Mouse (Mus musculus) adipocyte (in vitro differentiated cells): ENCODE measurements around the gene H2-DMa.

ENCODE experiments used
- DNase-seq: peaks from one replicate; pipeline ENCODE4 v3.0.0-alpha.2; 2016; ENCODE audit warnings: low spot score

H2-DMa gene

DNA sequence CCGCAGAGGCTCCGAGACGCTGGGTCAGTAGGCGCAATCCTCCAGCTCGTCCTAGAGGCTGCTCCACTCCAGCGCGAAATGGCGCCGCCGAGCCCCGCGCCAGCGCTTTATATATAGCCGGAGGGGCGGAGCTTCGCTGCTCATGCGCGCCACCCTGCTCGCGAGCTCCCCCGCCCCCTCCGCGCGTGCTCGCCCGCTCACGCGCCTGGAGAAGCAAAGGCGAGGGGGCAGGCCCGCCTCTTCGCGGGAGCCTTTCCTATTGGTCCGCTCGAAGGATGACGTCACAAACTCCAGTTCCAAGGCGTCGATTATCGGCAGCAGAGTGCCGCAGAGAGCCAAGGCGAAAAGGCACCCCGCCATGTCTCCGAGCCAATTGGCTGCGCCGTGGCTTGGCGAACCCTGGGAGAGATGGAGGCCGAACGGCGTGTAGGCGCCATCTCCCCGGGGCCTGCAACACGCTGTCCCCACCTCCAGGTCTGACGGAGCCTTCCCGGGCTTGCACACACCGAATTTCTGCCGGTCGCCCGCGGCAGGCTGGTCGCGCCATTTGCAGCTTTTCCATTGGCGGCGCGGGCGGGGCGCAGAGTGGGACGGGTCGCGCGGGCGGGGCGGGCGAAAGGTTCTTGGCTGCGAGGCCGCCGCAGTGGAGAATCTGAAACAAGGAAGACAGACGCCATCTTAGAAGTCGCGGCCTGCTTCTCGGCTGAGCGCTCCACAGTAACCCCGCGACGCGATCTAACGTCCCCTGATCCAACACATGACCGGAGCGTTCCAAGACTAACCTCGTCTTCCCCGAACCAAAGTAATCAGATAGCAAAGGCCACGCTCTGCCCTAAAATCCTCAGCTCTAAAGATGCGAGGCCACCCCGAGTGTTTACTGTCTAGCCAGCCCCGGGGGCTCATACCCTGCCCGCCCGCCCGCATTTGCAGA lies at the start of gene H2-DMa:
TSS of gene H2-DMa (plus strand) at position 293 of the 931 bp plus-strand sequence.
- peak; percentile 99 for DNase-seq

DNA sequence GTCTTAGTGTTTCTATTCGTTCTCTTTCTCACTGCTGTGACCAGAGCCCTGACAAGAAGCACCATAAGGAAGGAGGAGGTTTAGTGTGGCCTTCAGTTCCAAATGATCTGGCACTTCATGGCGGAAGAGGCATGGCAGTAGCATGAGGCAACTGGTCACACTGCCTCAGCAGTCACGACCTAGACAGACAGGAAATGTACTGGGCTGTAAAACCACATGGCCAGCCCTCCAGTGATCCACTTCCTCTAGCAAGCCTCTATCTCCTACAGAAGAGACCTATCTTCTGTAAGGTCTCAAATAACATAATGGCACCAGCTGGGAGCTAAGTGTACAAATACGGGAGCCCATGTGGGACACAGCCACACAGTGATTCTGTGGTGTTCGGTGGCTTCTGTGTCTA lies 47.2 kb upstream of the H2-DMa start:
- no peak for DNase-seq

DNA sequence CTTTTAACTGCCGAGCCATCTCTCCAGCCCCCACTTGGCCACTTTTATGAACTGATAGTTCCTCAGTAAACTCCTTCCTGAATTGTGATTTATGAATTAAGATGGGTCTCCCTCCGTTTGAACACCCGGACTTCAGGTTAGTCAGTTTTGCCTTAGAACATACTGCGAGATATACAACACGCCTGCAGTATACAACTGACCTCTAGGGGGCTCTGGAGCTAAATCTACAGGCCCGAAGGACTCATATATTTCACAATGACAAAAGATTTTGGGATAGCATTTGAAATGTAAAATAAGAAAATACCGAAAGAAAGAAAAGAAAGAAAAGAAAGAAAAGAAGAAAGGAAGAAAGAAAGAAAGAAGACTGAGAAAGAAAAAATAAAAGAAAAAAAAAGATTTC lies 44.1 kb upstream of the H2-DMa start:
- DNase-seq = peak; percentile 75

DNA sequence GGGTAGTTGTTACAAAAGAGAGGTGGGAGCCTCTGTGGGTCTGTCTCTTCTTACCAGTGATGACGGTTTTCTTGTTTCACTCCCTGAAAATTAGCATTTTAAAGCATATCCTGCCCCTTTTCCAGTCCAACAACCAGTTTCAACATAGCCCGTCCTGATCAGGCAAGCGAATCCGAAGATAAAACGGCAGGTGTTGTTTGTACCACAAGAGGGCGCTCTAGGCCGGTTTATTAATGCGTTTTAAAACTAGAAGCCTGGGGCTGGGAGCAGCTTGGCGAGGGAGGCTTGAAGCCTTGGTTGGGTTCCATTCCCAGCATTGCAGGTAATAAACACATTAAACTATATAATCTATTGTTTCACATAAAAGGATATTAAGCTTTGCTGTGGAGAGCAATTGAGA lies 41.8 kb upstream of the H2-DMa start:
- peak; percentile 92 for DNase-seq

DNA sequence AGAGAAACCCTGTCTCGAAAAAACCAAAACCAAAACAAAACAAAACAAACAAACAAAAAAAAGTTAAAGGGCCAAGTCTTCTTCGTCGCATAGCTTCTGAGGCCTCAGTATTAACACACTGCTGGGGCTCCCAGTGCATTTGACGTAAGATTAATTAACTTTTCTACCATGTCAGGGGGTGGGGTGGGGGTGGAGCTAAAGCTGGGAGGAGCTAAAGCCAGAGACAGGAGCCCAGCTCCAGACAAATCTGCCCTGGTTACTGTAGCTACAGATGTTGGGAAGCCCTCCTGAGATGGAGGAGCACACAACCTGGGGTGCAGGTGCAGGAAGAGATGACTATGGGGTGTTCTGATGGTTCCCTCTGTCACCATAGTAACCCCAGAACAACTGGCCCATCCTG lies 41.2 kb upstream of the H2-DMa start:
- DNase-seq = no peak

DNA sequence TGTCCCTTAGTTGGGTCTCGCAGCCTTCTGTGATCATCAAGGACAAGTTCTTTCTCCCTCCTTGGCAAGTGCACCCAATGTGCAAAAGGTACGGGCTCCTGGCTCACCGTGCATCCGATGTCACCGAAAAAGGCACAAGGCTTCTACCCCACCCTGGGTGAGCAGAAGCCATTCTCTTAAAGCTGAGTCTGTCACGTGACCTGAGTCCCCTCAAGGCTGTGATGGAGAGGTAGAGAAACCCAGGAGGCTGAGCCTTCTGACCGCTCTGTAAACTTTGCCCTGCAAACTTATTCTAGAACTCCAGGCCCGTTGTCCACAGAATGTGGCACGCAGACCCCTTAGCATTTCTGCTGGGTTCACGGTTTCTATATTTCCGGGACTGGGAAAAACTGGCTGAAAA lies 40.3 kb upstream of the H2-DMa start:
- no peak for DNase-seq

DNA sequence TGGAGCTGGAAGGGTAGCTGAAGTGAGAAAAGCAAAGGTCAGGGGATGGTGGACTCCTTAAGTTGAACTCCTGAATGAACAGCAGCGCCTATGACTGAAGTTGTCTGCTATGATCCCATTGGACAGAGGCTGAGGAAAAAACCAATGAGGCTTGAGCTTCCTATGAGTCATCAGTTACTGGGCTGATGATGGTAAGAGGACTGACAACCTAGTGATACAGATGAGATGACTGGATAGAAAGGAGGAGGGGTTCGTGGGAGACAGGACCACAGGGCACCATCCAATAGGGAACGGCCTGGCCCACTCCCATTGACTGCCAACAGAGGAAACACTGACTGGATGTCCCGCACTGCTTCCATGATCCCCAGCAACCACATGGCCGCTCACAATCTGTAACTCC lies 39.7 kb upstream of the H2-DMa start:
- DNase-seq = peak; percentile 66

DNA sequence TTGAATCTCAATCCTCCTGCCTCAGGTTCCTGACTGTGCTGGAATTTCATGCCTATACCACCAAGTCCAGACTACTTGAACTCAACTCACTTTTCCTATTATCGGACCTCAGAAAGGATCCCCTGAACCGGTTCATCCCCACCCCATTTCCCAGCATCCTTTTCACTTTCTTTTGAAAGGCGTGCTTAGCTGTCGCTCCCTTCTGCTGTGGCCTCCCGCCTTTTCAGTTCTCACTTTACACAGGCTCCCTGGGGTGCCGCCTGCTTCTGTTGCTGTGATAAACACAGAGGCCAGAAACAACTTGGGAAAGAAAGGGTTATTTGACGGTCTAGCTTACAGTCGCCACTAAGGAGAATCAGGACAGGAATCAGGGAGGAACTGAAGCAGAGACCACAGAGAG lies 36.2 kb upstream of the H2-DMa start:
- no peak for DNase-seq

DNA sequence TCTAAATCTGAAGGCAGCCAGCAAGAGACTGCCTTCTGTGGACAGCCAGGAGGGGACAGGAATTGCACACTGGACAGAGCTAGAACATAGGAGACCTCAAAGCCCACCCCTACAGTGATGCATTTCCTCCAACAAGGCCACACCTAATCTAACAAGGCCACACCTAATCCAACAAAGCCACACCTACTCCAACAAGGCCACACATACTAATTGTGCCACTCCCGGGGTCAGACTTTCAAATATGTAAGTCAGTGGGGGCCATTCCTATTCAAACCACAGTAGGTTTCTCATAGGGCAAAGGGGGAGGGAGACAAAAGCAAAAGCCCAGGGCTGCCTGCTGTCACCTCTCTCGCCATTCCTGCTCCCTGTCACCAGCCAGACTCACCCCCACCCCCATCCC lies 32.0 kb upstream of the H2-DMa start:
- DNase-seq = no peak

DNA sequence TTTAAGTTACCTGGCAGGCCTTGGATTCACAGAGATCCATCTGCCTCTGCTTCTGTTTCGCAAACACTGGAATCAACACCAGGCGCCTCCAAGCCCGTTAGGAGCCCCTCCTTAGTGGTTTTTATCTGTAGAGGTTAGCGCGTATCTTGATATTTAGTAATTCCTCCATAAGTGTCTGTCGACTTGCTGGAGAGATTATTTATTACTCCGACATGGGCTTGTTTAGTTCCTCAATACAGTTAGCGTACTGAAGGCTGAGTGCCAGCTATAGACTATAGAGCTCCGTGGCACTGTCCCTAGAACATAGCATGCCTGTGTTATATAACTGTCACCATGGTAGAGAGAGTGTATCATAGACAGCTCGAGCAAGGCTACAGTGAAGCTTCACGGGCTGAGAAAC lies 31.2 kb upstream of the H2-DMa start:
- no peak for DNase-seq

DNA sequence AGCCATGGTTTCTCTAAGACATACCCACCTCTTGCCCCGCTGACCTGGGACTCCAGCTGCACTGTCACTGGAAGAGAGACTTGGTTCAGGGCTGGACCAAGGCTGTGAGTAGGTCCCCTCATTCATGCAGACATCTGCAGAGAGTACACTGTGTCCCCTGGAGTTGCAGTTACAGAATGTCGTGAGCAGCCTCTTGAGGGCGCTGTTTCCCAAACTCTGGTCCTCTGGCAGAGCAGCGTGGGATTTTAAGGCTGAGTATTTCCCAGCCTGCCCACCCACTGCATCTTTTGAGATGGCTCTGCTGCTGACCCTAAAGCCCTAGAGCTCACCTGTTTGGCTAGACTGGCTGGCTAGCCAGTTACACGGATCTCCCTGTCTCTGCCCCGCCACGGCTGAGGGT lies 28.4 kb upstream of the H2-DMa start:
- no peak for DNase-seq

DNA sequence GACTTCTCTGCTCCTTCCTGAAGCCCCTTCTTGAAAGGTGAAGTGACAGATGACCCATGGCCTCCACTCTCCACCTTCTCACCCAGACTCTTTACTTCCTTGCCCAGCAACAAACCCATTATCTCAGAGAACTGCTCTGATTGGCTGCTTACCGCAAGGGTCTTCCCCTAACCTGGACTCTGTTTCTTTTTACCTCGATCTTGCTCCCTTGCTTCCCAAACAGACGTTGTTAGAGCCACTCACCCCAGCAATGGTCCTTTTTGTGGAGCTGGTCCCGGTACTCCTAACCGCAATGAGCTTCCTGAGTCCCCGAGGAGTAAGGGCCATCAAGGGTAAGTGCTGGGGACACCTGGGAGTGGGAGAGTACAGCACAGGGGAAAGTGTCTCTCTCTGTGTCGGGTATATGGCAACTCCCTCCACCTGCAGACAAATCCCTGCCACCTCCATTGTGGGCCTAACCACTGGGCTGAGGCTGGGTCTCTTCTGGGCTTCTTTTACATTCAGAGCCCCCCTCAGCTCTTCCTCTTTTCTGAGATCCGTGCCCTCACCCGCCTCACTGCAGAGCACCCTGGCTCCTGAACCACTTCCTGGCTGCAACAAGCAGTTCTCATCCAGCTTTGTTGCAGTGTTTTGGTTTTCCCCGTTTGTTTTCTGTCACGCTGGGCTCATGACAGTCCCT lies 27.0 kb upstream of the H2-DMa start, which contains the start of gene H2-Oa:
TSS of gene H2-Oa (plus strand) at position 144 of the 679 bp plus-strand sequence.
- DNase-seq = no peak

DNA sequence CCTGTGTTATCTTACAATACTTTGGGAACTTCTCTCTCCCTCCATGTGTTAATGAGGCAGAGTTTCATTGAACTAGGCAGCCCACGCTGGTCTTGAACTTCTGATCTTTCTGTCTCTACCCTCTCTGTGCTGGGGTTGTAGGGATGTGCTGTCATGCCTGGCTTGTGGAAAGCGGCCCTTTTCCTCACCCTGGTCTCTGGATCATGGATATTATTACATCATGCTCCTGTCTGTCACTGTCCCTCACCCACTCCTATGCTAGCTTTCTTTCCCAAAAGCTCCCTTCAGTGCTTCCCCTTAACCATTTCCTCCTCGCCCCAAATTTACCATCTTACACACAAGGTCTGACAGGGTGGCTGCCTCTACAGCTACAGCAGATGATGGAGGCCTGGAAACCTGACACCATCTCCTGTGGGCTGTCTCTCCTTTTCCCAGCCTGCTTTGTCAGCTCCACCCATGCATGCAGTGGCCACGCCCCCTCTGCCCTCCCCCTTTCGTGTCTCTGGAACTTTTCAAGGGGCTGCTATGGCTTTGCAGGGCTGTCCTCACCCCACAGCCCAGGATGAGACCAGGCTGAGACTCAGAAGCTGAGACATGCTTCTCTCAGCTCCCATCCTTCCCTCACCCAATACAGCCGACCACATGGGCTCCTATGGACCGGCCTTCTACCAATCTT lies 26.0 kb upstream of the H2-DMa start:
- no peak for DNase-seq

DNA sequence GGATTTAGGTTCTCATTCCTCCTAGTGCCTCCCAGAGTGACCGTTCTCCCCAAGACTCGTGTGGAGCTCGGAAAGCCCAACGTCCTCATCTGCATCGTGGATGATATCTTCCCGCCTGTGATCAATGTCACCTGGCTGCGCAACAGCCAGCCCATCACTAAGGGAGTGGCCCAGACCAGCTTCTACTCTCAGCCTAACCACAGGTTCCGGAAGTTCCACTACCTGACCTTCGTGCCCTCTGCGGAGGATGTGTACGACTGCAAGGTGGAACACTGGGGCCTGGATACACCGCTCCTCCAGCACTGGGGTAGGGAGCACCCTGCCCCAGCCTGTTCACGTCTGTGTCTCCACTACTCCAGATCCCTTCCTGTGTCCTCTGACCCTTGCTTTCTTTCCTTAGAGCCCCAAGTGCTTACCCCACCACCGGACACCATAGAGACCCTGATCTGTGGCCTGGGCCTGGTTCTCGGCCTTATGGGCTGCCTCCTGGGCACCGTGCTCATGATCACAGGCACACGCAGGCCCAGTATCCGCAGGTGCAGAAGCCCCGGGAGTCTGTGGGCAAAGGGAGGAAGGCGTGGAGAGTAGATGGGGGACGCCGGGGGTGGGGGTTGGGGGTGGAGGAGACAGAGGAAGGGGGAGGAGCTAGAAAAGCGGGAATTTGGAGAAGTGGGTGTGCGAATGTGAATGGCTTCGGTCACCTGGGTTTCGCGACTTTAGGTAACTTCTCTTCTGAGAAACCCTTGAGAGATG lies 24.9 kb upstream of the H2-DMa start:
- DNase-seq = no peak

DNA sequence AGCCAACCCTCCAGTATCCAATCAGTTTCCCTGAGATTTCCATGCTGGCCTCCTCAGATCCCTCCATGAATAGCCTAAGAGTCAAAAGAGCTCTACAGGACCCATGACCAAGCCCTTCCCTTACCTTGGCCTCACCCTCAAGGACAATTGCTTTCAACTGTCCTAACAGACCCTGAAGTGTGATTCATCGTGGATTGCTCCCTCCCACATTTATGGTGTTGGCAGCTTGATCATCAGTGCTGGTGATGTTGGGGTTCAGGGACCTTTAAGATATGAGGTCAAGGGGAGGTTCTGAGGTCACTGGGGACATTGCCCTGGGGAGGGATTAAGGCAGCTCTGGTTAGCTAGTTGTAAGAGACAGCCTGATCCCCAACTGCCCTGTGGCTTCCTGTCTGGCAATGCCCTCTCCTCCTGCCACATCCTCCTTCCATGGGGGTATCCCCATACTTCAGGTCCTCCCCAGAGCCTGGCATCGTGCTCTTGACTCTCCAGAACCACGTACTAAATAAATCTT lies 22.8 kb upstream of the H2-DMa start:
- DNase-seq = no peak

DNA sequence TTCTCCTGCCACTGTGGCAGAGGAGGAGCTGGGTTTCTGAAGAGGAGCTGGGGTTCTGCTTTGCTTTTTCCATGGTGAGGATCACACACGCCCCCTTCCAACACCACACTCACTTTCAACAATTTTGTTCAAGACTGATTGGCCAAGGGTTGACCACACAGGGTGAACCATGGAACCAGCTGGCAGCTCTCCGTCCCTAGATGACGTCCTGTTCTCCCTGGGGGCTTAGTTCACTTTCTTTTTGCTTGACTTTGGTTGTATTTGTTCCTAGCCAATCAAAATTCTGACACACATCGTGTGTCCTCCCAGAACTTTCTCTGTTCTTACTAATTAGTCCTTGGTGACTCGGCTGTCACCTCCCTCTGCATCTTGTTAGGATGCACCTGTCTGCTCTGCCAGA lies 22.1 kb upstream of the H2-DMa start:
- DNase-seq = no peak

DNA sequence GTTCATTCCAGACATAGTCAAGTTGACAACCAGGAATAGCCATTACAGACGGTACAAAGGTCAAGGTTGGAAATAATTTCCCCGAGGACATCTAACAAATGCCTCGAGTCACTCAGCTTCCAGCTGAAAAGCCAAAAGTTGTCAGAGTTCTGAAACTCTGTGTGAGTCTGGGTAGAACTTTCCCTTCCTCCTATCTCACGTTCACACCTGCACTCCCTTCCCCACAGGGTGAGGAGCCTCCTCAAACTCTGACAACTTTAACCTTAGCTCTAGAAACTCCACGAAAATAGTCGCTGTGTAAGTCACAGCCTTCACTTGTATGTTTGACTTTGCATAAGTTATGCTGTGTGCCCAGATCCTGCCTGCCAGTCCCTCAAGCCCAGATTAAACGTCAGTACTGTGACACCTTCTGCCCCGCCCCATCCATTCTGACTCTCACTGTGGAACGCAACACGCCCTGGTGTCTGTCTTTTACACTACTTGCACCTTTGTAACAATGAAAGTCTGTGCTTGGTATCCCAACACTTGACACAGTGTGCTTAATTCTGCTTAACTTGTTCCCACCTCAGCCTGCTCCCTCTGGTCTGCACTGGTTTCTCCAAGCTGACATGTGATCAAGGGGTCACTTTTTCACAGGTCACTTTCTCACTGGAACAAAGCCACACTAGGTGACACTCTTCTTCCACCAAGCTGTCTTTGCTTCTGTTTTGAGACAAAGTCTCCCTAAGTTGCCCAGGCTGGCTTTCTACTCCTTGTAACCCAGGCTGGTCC lies 20.4 kb upstream of the H2-DMa start:
- no peak for DNase-seq

DNA sequence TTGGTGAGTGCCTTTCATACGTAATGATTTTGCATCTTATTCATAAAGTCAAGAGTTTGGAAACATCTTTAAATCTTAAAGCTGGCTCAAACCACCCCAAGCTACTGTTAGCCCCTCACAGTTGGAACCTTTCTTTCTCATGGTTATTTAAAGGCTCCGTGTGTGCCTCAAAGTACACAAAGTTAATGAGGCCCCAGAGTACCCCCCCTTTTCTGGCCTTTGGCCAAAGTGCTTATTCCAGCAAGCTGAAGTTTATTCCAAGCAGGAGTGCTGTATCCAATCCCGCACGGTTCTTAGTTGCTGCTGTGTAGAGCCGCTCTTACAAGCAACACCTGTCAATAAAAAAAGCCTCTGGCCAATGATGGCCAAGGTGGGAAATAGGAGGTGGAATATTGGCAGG lies 19.8 kb upstream of the H2-DMa start:
- no peak for DNase-seq

DNA sequence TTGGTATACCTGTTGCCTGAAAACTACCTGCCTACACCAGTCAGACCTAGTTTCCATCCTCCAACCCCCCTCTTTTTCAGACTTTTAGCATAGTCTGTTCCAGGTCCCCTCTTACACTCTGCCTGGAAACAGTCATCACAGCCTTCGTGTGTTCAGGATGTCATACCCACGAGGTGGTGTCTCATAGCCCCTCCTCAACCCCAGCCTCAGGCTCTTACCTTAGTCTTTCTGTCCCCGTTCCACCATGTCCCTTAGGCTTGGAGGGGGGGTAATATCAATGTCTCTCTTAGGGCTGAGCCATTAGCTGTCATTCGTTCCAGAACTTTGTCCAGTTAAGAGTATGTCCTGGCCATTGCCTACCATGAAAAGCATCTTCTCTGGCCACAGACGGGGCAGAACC lies 18.2 kb upstream of the H2-DMa start:
- no peak for DNase-seq

DNA sequence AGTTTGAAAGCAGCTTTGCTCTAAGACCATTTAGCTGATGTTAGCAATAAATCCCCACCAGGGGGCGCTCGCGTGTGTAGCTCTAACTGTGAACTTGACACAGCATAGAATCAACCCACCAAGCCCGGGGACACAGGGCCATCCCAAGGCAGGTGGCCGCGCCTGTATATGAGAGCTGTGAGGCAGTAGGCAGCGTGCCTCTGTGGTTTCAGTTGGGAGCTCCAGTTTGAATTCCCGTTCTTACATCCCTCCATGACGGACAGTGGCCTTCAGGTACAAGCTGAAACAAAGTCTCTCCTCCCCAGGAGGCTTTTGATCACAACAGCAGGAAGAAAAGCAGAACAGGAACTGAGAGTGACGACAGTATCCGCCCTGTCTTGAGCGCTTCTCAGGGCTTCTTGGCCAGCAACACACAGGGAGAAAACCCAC lies 17.7 kb upstream of the H2-DMa start:
- DNase-seq = peak; percentile 96

DNA sequence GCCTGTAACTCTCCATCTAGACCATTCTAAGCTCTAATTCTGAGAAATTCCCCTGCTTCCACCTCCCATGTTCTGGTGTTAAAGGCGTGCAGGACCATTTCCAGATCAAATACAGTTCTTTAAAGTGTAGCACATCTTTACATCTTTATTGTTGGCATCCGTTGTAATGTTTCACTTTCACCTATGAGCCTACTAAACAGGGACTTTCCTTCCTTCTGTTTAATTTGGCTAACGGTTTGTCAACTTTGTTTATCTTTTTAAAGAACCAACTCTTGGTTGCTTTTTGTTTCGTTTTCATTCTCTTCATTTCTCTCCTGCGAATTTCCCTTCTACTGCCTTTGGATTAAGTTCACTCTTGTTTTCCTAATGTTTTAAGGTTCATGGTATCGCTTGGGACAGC lies 16.5 kb upstream of the H2-DMa start:
- DNase-seq = peak; percentile 44
